Mouse (Mus musculus) heart, adult 2 months (tissue): Measurements from ENCODE around the gene Fam53b.

ENCODE experiments used
- CTCF ChIP-seq: fragments of 200-600 bp; IDR thresholded peaks from 2 replicates; pipeline ENCODE4 v1.8.1; 2022; ENCODE audit warnings: antibody characterized with exemption, mild to moderate bottlenecking, moderate library complexity
- EP300 ChIP-seq: fragments of 200-500 bp; IDR thresholded peaks from 2 replicates; pipeline ENCODE4 v1.6.1; 2011; ENCODE audit warnings: low read depth, low read length, control low read depth; ENCODE audit not compliant: insufficient read depth
- POLR2A ChIP-seq: fragments of 200-500 bp; IDR thresholded peaks from 2 replicates; pipeline ENCODE4 v1.6.1; 2011; ENCODE audit warnings: mild to moderate bottlenecking, low read depth, low read length, control low read depth; ENCODE audit not compliant: insufficient read depth

DNA sequence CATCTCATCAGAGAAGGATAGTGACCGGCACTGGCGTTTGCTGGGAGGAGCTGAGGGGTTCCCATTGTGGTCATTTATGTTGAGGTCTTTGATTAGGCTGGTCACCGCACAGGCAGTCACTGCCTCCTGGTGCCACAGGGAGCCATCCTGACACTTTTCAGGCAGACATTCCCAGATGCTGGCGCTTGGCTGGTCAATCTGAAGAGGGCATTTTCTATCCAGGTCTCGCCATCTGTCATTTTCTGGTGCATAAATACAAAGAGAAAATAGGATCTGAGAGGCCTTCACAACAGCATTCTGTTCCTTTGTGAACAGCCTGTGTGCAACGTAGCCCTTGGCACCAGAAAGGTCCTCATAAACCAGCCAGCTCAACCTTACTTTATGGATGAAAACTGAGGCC lies 53.8 kb downstream of the Fam53b start:
- TF ChIP-seq POLR2A (no peak), CTCF (no peak), EP300 (no peak)
